Mouse (Mus musculus): ENCODE results near the gene Intu. TPM values are rescaled to one million over a fixed set of nuclear protein-coding genes. Genes with fewer than 3 reads are reported as not detected.

Gene Intu
- polyA plus RNA-seq, 1 experiment, result 2.7 TPM

DNA sequence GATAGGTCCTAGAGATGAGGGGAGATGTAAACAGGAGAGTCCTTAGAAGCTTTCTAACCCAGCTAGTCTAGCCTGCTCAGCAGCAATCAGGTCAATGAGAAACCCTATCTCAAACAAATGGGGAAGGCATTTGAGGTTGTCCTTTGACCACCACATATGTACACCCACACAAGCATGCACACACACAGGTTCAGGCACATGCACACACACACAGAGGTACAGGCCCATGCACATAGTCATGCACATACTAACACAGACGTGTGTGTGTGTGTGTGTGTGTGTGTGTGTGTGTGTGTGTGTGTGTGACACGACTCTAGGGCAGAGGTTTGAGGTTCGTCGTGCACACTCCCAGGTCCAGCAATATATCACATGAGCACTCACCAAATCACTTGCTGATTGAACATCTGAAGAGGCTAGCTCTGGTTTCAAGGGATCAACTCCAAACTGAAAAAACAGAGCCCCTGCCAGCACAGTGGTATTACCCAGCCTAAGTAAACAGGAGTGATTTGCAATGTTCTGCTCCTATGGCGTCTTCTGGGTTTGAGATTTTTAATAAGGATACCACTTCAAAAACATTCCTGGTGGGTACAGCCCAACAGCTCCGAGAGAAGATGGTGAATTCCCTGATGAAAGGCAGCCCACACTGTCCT lies 22.0 kb upstream of the Intu start:
- no peaks in the 10 kb centered on the region for H3K27me3 ChIP-seq (ENCODE audit: control insufficient read depth, insufficient read depth, insufficient read length)
- no peak overlapping the region for H3ac ChIP-seq (ENCODE audit: control insufficient read depth, insufficient read length)
- no peak overlapping the region for H3K4me3 ChIP-seq
- H3K36me3 ChIP-seq (ENCODE audit: control insufficient read depth, insufficient read depth), result no peaks in the 10 kb centered on the region
- H3K79me2 ChIP-seq (ENCODE audit: control insufficient read depth, insufficient read depth), result no peaks in the 10 kb centered on the region
- TF ChIP-seq SRF (IDR thresholded peaks at IDR 0.05; ENCODE audit: control insufficient read depth, insufficient read length, low read depth), result no peak
- TF ChIP-seq MYOG (IDR thresholded peaks at IDR 0.05; ENCODE audit: control insufficient read depth in 1 of 3, insufficient read depth in 1 of 3, insufficient read length in 2 of 3, low read depth in 2 of 3), result no peak
- no peak for TF ChIP-seq POLR2A (IDR thresholded peaks at IDR 0.05; ENCODE audit: insufficient read length, low read depth)
- no peak for TF ChIP-seq USF1 (IDR thresholded peaks at IDR 0.05; ENCODE audit: low read depth)
- TF ChIP-seq CEBPB (IDR thresholded peaks at IDR 0.05; ENCODE audit: insufficient read depth, poor library complexity, severe bottlenecking), result no peak
- TF ChIP-seq E2F4 (IDR thresholded peaks at IDR 0.05; ENCODE audit: insufficient read depth), result no peak
- no peak for TF ChIP-seq POLR2AphosphoS2 (IDR thresholded peaks at IDR 0.05; ENCODE audit: insufficient read length, low read depth)
- TF ChIP-seq TCF3 (IDR thresholded peaks at IDR 0.05; ENCODE audit: insufficient read length, low read depth), result no peak
- H3K4me2 ChIP-seq (ENCODE audit: low read depth), result no peak overlapping the region

DNA sequence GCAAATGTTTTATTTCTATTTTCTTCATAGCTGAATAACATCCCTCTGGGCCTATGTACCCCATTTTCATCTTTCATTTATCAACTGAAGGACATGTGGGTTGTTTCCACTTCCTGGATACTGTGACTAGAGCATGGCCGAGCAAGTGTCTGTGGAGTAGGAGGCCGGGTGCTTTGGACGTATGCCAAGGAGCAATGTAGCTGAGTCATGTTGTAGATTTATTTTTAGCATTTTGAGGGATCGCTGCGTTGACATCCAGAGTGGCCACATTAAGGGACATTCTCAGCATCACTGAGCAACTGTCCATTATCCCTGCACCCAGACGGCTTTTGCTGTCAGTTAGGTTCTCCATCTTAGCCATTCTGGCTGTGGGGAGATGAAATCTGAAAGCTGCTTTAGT lies 20.5 kb upstream of the Intu start:
- no peaks in the 10 kb centered on the region for H3K36me3 ChIP-seq (ENCODE audit: control insufficient read depth, insufficient read depth)
- TF ChIP-seq SRF (IDR thresholded peaks at IDR 0.05; ENCODE audit: control insufficient read depth, insufficient read length, low read depth) (no peak), TCF12 (IDR thresholded peaks at IDR 0.05; ENCODE audit: insufficient read depth, poor library complexity, severe bottlenecking) (no peak), E2F4 (IDR thresholded peaks at IDR 0.05; ENCODE audit: insufficient read depth) (no peak), TCF3 (IDR thresholded peaks at IDR 0.05; ENCODE audit: insufficient read length, low read depth) (no peak), POLR2AphosphoS2 (IDR thresholded peaks at IDR 0.05; ENCODE audit: insufficient read length, low read depth) (no peak), CEBPB (IDR thresholded peaks at IDR 0.05; ENCODE audit: insufficient read depth, poor library complexity, severe bottlenecking) (no peak), MYOD1 (IDR thresholded peaks at IDR 0.05; ENCODE audit: control insufficient read depth in 1 of 3, insufficient read length in 2 of 3, low read depth in 2 of 3) (no peak), USF1 (IDR thresholded peaks at IDR 0.05; ENCODE audit: low read depth) (no peak), MAX (IDR thresholded peaks at IDR 0.05; ENCODE audit: low read depth) (no peak), REST (IDR thresholded peaks at IDR 0.05; ENCODE audit: insufficient read depth, insufficient read length) (no peak), MYOG (IDR thresholded peaks at IDR 0.05; ENCODE audit: control insufficient read depth in 1 of 3, insufficient read depth in 1 of 3, insufficient read length in 2 of 3, low read depth in 2 of 3) (no peak), POLR2A (IDR thresholded peaks at IDR 0.05; ENCODE audit: insufficient read length, low read depth) (no peak)
- no peak overlapping the region for H3K4me3 ChIP-seq
- no peak overlapping the region for H3ac ChIP-seq (ENCODE audit: control insufficient read depth, insufficient read length)
- H3K27me3 ChIP-seq (ENCODE audit: control insufficient read depth, insufficient read depth, insufficient read length), result no peaks in the 10 kb centered on the region
- H3K4me2 ChIP-seq (ENCODE audit: low read depth), result no peak overlapping the region
- no peaks in the 10 kb centered on the region for H3K79me2 ChIP-seq (ENCODE audit: control insufficient read depth, insufficient read depth)

DNA sequence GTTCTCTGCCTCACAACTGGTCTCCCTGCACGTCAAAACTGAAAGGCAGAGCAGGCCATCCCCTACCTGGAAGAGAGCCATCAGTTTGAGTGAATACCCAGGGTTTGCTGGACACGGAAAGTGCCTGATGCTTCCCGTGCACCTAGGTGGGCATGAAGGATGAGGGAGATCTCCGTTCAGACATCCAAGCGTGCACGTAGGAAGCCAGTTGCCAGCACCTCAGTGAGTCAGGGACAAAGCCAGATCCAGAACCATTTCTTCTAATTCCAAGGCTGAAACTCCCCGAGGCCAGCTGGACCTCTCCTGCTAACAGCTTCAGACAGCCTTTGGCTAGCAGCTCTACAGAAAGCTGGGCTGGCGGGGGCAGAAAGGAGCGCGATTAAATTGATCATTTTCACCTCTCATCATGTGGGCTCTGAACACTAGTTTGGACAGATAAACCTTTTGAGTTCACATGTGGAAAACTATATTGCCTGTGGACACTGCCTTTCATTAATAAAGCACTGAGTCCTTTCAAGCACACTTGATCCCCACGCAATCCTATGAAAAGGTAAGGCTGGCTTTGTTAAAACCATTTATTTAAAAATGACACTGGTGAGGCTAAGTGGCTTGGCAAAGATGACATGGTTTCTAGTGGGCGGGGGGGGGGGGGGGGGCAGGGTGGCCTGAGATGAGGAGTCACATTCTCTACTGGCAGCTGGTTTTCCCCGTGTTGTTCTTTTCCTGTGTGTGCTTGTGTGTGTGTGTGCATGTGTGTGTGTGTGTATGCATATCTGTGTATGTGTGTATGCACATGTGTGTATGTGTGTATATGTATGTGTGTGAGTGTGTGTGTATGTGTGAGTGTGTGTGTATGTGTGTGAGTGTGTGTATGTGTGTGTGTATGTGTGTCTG lies 17.9 kb upstream of the Intu start:
- no peak overlapping the region for H3K4me3 ChIP-seq
- no peak overlapping the region for H3K4me2 ChIP-seq (ENCODE audit: low read depth)
- H3K79me2 ChIP-seq (ENCODE audit: control insufficient read depth, insufficient read depth), result no peaks in the 10 kb centered on the region
- no peaks in the 10 kb centered on the region for H3K36me3 ChIP-seq (ENCODE audit: control insufficient read depth, insufficient read depth)
- H3K27me3 ChIP-seq (ENCODE audit: control insufficient read depth, insufficient read depth, insufficient read length), result no peaks in the 10 kb centered on the region
- no peak for TF ChIP-seq POLR2AphosphoS2 (IDR thresholded peaks at IDR 0.05; ENCODE audit: insufficient read length, low read depth)
- no peak for TF ChIP-seq TCF3 (IDR thresholded peaks at IDR 0.05; ENCODE audit: insufficient read length, low read depth)
- no peak for TF ChIP-seq MYOD1 (IDR thresholded peaks at IDR 0.05; ENCODE audit: control insufficient read depth in 1 of 3, insufficient read length in 2 of 3, low read depth in 2 of 3)
- TF ChIP-seq MAX (IDR thresholded peaks at IDR 0.05; ENCODE audit: low read depth), result no peak
- no peak for TF ChIP-seq E2F4 (IDR thresholded peaks at IDR 0.05; ENCODE audit: insufficient read depth)
- TF ChIP-seq POLR2A (IDR thresholded peaks at IDR 0.05; ENCODE audit: insufficient read length, low read depth), result no peak
- TF ChIP-seq REST (IDR thresholded peaks at IDR 0.05; ENCODE audit: insufficient read depth, insufficient read length), result no peak
- no peak for TF ChIP-seq USF1 (IDR thresholded peaks at IDR 0.05; ENCODE audit: low read depth)
- TF ChIP-seq CEBPB (IDR thresholded peaks at IDR 0.05; ENCODE audit: insufficient read depth, poor library complexity, severe bottlenecking), result no peak
- no peak for TF ChIP-seq TCF12 (IDR thresholded peaks at IDR 0.05; ENCODE audit: insufficient read depth, poor library complexity, severe bottlenecking)
- TF ChIP-seq SRF (IDR thresholded peaks at IDR 0.05; ENCODE audit: control insufficient read depth, insufficient read length, low read depth), result no peak
- no peak for TF ChIP-seq MYOG (IDR thresholded peaks at IDR 0.05; ENCODE audit: control insufficient read depth in 1 of 3, insufficient read depth in 1 of 3, insufficient read length in 2 of 3, low read depth in 2 of 3)
- H3ac ChIP-seq (ENCODE audit: control insufficient read depth, insufficient read length), result no peak overlapping the region

DNA sequence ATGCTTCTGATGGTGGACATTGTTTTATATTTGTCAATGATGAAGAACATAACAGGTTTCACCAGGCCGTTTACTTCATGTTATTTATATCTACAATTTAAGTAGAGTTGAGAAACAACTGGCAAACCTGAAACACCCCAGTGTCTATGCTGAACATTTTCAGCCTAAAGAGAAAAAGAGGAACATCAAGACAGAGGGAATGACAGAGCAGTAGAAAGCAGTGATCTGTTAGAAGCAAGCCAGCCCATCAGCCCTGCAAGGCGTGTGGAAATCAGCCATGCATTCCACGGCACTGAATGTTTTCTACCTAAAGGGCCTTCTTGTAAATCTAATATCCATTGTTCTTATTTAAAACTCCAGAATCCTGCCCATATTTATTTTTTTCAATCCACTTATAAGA lies 12.8 kb upstream of the Intu start:
- H3K79me2 ChIP-seq (ENCODE audit: control insufficient read depth, insufficient read depth), result no peaks in the 10 kb centered on the region
- H3ac ChIP-seq (ENCODE audit: control insufficient read depth, insufficient read length), result no peak overlapping the region
- H3K4me2 ChIP-seq (ENCODE audit: low read depth), result no peak overlapping the region
- TF ChIP-seq REST (IDR thresholded peaks at IDR 0.05; ENCODE audit: insufficient read depth, insufficient read length) (no peak), USF1 (IDR thresholded peaks at IDR 0.05; ENCODE audit: low read depth) (no peak), TCF12 (IDR thresholded peaks at IDR 0.05; ENCODE audit: insufficient read depth, poor library complexity, severe bottlenecking) (no peak), SRF (IDR thresholded peaks at IDR 0.05; ENCODE audit: control insufficient read depth, insufficient read length, low read depth) (no peak), CEBPB (IDR thresholded peaks at IDR 0.05; ENCODE audit: insufficient read depth, poor library complexity, severe bottlenecking) (no peak), POLR2AphosphoS2 (IDR thresholded peaks at IDR 0.05; ENCODE audit: insufficient read length, low read depth) (no peak), E2F4 (IDR thresholded peaks at IDR 0.05; ENCODE audit: insufficient read depth) (no peak), POLR2A (IDR thresholded peaks at IDR 0.05; ENCODE audit: insufficient read length, low read depth) (no peak), TCF3 (IDR thresholded peaks at IDR 0.05; ENCODE audit: insufficient read length, low read depth) (no peak)
- H3K4me3 ChIP-seq, result no peak overlapping the region
- no peaks in the 10 kb centered on the region for H3K27me3 ChIP-seq (ENCODE audit: control insufficient read depth, insufficient read depth, insufficient read length)
- H3K36me3 ChIP-seq (ENCODE audit: control insufficient read depth, insufficient read depth), result no peaks in the 10 kb centered on the region

Data from myocyte (in vitro differentiated cells).